ENCODE assay signal across 9 mouse cellular contexts in the genomic region with DNA sequence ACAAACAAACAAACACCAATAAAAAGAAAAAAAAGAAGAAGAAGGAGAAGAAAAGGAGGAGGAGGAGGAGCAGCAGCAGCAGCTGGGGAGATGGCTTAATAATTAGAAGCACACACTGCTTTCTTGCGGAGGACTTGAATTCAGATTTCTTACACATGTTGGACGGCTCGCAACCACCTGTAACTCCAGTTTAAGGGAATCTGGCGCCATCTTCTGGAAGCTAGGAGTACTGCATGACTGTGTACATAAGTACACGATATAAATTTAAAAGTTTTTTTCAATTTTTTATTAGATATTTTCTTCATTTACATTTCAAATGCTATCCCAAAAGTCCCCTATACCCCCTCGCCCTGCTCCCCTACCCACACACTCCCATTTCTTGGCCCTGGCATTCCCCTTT. TPM values are rescaled to one million over a fixed set of nuclear protein-coding genes. Genes with fewer than 3 reads are reported as not detected.
DNase-seq lines count a peak whose midpoint lies in the region; ATAC-seq and TF ChIP-seq lines count a peak whose summit lies in the region.
"Had no signal": no experiment of that assay in that cellular context is flagged by ENCODE, and none has a peak within 500 bp of the region (broad histone marks: within the 10 kb centered on the region; RNA-seq: fewer than 3 reads in every experiment).

No protein-coding gene starts in this region.

- no peaks in the 10 kb centered on the region for H3K36me3 ChIP-seq in heart, adult 2 months (ENCODE audit: control insufficient read depth, insufficient read depth, low read length)
- no peaks in the 10 kb centered on the region for H3K36me3 ChIP-seq in heart, embryonic 12.5 days
- H3K36me3 ChIP-seq in kidney, postnatal 0 days (ENCODE audit: insufficient read depth, low read length) = no peaks in the 10 kb centered on the region
- H3K36me3 ChIP-seq: limb, embryonic 12.5 days had no signal

- 35% methylated on average over 6 of the region's 6 CpGs for WGBS in heart, adult 2 months
- WGBS in heart, embryonic 12.5 days = 47% methylated on average over 6 of the region's 6 CpGs
- 45% methylated on average over 6 of the region's 6 CpGs for WGBS in kidney, postnatal 0 days

- no peak overlapping the region for H3K9ac ChIP-seq in heart, adult 2 months (ENCODE audit: low read depth, low read length)
- H3K9ac ChIP-seq in heart, embryonic 12.5 days = no peak overlapping the region
- H3K9ac ChIP-seq in kidney, postnatal 0 days (ENCODE audit: low read depth, low read length) = no peak overlapping the region
- H3K9ac ChIP-seq: limb, embryonic 12.5 days had no signal

- H3K9me3 ChIP-seq in heart, embryonic 12.5 days (replicated peaks) = 0 out of 2 replicates have a peak, but pooled peaks cover 4% of the 10 kb centered on the region
- no peaks in the 10 kb centered on the region for H3K9me3 ChIP-seq in kidney, postnatal 0 days (replicated peaks; ENCODE audit: low read length)
- H3K9me3 ChIP-seq: limb, embryonic 12.5 days had no signal

- H3K27ac ChIP-seq in heart, adult 2 months = no peak overlapping the region
- no peak overlapping the region for H3K27ac ChIP-seq in heart, embryonic 12.5 days (ENCODE audit: poor library complexity, severe bottlenecking)
- no peak overlapping the region for H3K27ac ChIP-seq in kidney, postnatal 0 days
- H3K27ac ChIP-seq: limb, embryonic 12.5 days had no signal

- no peak overlapping the region for H3K4me3 ChIP-seq in heart, adult 2 months
- no peak overlapping the region for H3K4me3 ChIP-seq in heart, embryonic 12.5 days
- no peak overlapping the region for H3K4me3 ChIP-seq in kidney, postnatal 0 days (replicated peaks; ENCODE audit: low read depth, low read length)
- H3K4me3 ChIP-seq: limb, embryonic 12.5 days had no signal

- no peak for TF ChIP-seq EP300 in heart, adult 2 months (IDR thresholded peaks at IDR 0.05; ENCODE audit: insufficient read depth, low read depth, low read length)

- no peaks in the 10 kb centered on the region for H3K27me3 ChIP-seq in heart, adult 2 months (ENCODE audit: control insufficient read depth, insufficient read depth, low read length)
- H3K27me3 ChIP-seq in heart, embryonic 12.5 days (replicated peaks) = no peaks in the 10 kb centered on the region; the same call in 1 of the 2 replicates
- H3K27me3 ChIP-seq in kidney, postnatal 0 days (ENCODE audit: insufficient read depth, low read length) = no peaks in the 10 kb centered on the region
- H3K27me3 ChIP-seq: limb, embryonic 12.5 days had no signal

- no peaks in the 10 kb centered on the region for H3K79me2 ChIP-seq in heart, adult 2 months (replicated peaks; ENCODE audit: control insufficient read depth, insufficient read depth, low read length)

- no peaks in the 10 kb centered on the region for H3K4me1 ChIP-seq in heart, adult 2 months (ENCODE audit: control insufficient read depth, insufficient read depth, low read length)
- H3K4me1 ChIP-seq in heart, embryonic 12.5 days (replicated peaks) = peaks cover 42% of the 10 kb centered on the region
- H3K4me1 ChIP-seq in kidney, postnatal 0 days (replicated peaks; ENCODE audit: insufficient read depth, low read length) = no peaks in the 10 kb centered on the region

- no peak overlapping the region for H3K4me2 ChIP-seq in heart, embryonic 12.5 days
- H3K4me2 ChIP-seq in kidney, postnatal 0 days (ENCODE audit: low read length) = no peak overlapping the region
- H3K4me2 ChIP-seq: limb, embryonic 12.5 days had no signal

- DNase-seq in heart, adult 2 months = peak in 1 of 2 experiments; percentile 57
- DNase-seq in 3T3-L1 (ENCODE audit: low read depth, low spot score) = peak; percentile 71
- DNase-seq in NIH3T3 (ENCODE audit: low read depth) = peak; percentile 58
- peak; percentile 86 to 91 for DNase-seq in cerebellum, postnatal 10 days
- DNase-seq in kidney, postnatal 0 days (ENCODE audit: low spot score) = peak; percentile 59
- peak; percentile 61 for DNase-seq in thymus, postnatal 14 days

- intact Hi-C loops in heart, adult 2 months (cut with DNase I) = loop anchor here (1.0 to 5.0 kb wide), 2 partner anchors 44 to 90 kb away; no protein-coding TSS in a partner anchor

- ATAC-seq in heart, embryonic 12.5 days (ENCODE audit: insufficient number of reproducible peaks, low FRiP score) = no peak
- no peak for ATAC-seq in kidney, postnatal 0 days (replicated peaks; ENCODE audit: low FRiP score, low read depth)
- peak; percentile 66 for ATAC-seq in megakaryocyte progenitor cell, adult 5-6 weeks (replicated peaks; ENCODE audit: poor library complexity)

- no peak for TF ChIP-seq POLR2A in heart, adult 2 months (IDR thresholded peaks at IDR 0.05; ENCODE audit: insufficient read depth, low read depth, low read length)

- peak; percentile 88 for TF ChIP-seq CTCF in heart, adult 2 months (IDR thresholded peaks at IDR 0.05)
- TF ChIP-seq CTCF in kidney, postnatal 0 days (IDR thresholded peaks at IDR 0.05; ENCODE audit: low read depth) = peak; percentile 77

RNA-seq across cellular contexts. Expression of a gene that starts 29.9 kb away (rescaled TPM):
- not detected for total RNA-seq in heart, adult 2 months (2021)
- polyA plus RNA-seq in heart, adult 2 months (2012; rRNA removed) = 0.08 TPM in 1 of 2 replicates, not detected in the other
- polyA plus RNA-seq in heart, embryonic 12.5 days (2016; fragmentation: Nextera tagmentation; extraction: Ambion mirVana) = 0.22 and 0.28 TPM in 2 replicates
- 0.32 and 0.61 TPM in 2 replicates for polyA plus RNA-seq in kidney, postnatal 0 days (2015; fragmentation: Nextera tagmentation; extraction: Ambion mirVana)
- not detected in 2 replicates for total RNA-seq in megakaryocyte progenitor cell, adult 5-6 weeks (2015)
- not detected in 2 replicates for total RNA-seq in megakaryocyte progenitor cell, adult 5-6 weeks (2017)

RNA-seq across cellular contexts. Expression of a gene that starts 38.0 kb away (rescaled TPM):
- 10 to 100 TPM; 41.1 to 51.1 TPM for total RNA-seq in heart, adult 2 months (2021)
- 6.5 and 13.2 TPM in 2 replicates for polyA plus RNA-seq in heart, adult 2 months (2012; rRNA removed)
- polyA plus RNA-seq in heart, embryonic 12.5 days (2016; fragmentation: Nextera tagmentation; extraction: Ambion mirVana) = 6.3 and 7.0 TPM in 2 replicates
- 3.6 and 3.7 TPM in 2 replicates for polyA plus RNA-seq in kidney, postnatal 0 days (2015; fragmentation: Nextera tagmentation; extraction: Ambion mirVana)
- 43.9 and 46.1 TPM in 2 replicates for total RNA-seq in megakaryocyte progenitor cell, adult 5-6 weeks (2015)
- 44.8 and 54.9 TPM in 2 replicates for total RNA-seq in megakaryocyte progenitor cell, adult 5-6 weeks (2017)

RNA-seq across cellular contexts. Expression of a gene that starts 43.0 kb away (rescaled TPM):
- 1 to 10 TPM in 1 of 2 experiments, under 1 TPM in 1; 0.73 to 1.5 TPM for total RNA-seq in heart, adult 2 months (2021)
- 0.53 and 1.0 TPM in 2 replicates for polyA plus RNA-seq in heart, adult 2 months (2012; rRNA removed)
- polyA plus RNA-seq in heart, embryonic 12.5 days (2016; fragmentation: Nextera tagmentation; extraction: Ambion mirVana) = 2.7 and 3.8 TPM in 2 replicates
- polyA plus RNA-seq in kidney, postnatal 0 days (2015; fragmentation: Nextera tagmentation; extraction: Ambion mirVana) = 0.32 and 0.54 TPM in 2 replicates
- total RNA-seq in megakaryocyte progenitor cell, adult 5-6 weeks (2015) = not detected in 2 replicates
- not detected in 2 replicates for total RNA-seq in megakaryocyte progenitor cell, adult 5-6 weeks (2017)
